Mouse (Mus musculus) gonadal fat pad, adult 2 months (tissue): ENCODE data around the gene Angptl8. TPM values are rescaled to one million over a fixed set of nuclear protein-coding genes. Genes with fewer than 3 reads are reported as not detected.

Source experiments
- DNase-seq: peaks from one replicate; pipeline ENCODE4 v3.0.0-alpha.2; 2012; ENCODE audit warnings: low read depth
- polyA plus RNA-seq: library from polyadenylated mRNA; depleted of rRNA; stranded (reverse); fragments of >200 nt; gene quantifications from 2 replicates; pipeline ENCODE4 v1.2.3, GENCODE M21; 2012

The Angptl8 gene
- polyA plus RNA-seq, 1 experiment, result 46.6 TPM

GRCm38 (mm10) chr9:21816716-21817305 lies 18.5 kb upstream of the Angptl8 start:
- no peak for DNase-seq

GRCm38 (mm10) chr9:21818125-21818524 lies 17.2 kb upstream of the Angptl8 start:
- no peak for DNase-seq

GRCm38 (mm10) chr9:21818561-21818960 lies 16.7 kb upstream of the Angptl8 start:
- DNase-seq, result no peak

- no peak for DNase-seq
These were observed 16.1 kb upstream of the Angptl8 start for GRCm38 (mm10) chr9:21819181-21819729.

- no peak for DNase-seq
These were observed 15.1 kb upstream of the Angptl8 start for GRCm38 (mm10) chr9:21820183-21820582.

- no peak for DNase-seq
These were observed 12.6 kb upstream of the Angptl8 start for GRCm38 (mm10) chr9:21822686-21823085.

- DNase-seq, result no peak
These were observed 11.4 kb upstream of the Angptl8 start for GRCm38 (mm10) chr9:21823957-21824356.

GRCm38 (mm10) chr9:21824366-21824765 lies 10.9 kb upstream of the Angptl8 start:
- DNase-seq, result no peak

GRCm38 (mm10) chr9:21829834-21830460 lies 5.4 kb upstream of the Angptl8 start:
- no peak for DNase-seq

GRCm38 (mm10) chr9:21830461-21830850 lies 4.9 kb upstream of the Angptl8 start:
- DNase-seq, result no peak

- DNase-seq, result no peak
These were observed 4.4 kb upstream of the Angptl8 start for GRCm38 (mm10) chr9:21830936-21831335.

- no peak for DNase-seq
These were observed 3.6 kb upstream of the Angptl8 start for GRCm38 (mm10) chr9:21831558-21832240.

GRCm38 (mm10) chr9:21837690-21838089 lies 2.4 kb downstream of the Angptl8 start:
- DNase-seq, result no peak

GRCm38 (mm10) chr9:21840115-21840787 lies 4.9 kb downstream of the Angptl8 start:
- DNase-seq, result no peak

GRCm38 (mm10) chr9:21841340-21841739 lies 6.0 kb downstream of the Angptl8 start:
- no peak for DNase-seq

- DNase-seq, result no peak
These were observed 7.1 kb downstream of the Angptl8 start for GRCm38 (mm10) chr9:21842391-21842790.

- DNase-seq, result no peak
These were observed 7.8 kb downstream of the Angptl8 start for GRCm38 (mm10) chr9:21843086-21843485.

GRCm38 (mm10) chr9:21845381-21846080 lies 10.2 kb downstream of the Angptl8 start:
- DNase-seq, result no peak

GRCm38 (mm10) chr9:21846755-21847341 lies 11.5 kb downstream of the Angptl8 start:
- DNase-seq, result no peak

GRCm38 (mm10) chr9:21847425-21847824 lies 12.1 kb downstream of the Angptl8 start:
- no peak for DNase-seq

- DNase-seq, result no peak
These were observed 12.6 kb downstream of the Angptl8 start for GRCm38 (mm10) chr9:21847926-21848325.
